Mouse (Mus musculus) spleen, postnatal 0 days (tissue): Measurements from ENCODE around the gene Olfr984. TPM values are rescaled to one million over a fixed set of nuclear protein-coding genes. Genes with fewer than 3 reads are reported as not detected.

Experiments
- polyA plus RNA-seq: library from polyadenylated mRNA; unstranded; fragments of >200 nt; fragmentation: Nextera tagmentation; extraction: Ambion mirVana; gene quantifications from 2 replicates; pipeline ENCODE4 v1.2.1, GENCODE M21; 2015

The Olfr984 gene
- not detected in 2 replicates for polyA plus RNA-seq

DNA sequence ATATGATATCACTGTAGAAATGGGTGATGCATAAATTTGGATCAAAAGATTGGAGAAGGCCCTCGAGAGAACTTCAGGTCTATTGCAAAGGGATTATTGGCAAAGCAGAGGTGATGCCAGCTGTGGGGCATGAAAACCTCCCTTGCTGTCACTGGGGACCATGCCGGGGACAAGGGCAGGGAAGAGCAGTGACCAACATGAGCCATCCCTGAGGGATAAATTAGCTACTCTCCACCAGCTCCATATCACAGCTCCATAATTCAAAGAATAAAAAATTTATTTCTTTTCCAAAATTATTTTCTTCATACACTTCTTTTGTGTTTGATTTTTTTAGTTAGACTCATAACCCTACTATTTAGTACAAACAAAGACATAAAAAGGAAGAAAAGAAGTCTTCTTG, at the start of gene Olfr984:
Gene Olfr984, minus strand, starts transcription at position 101 of the 400 bp plus-strand sequence.

DNA sequence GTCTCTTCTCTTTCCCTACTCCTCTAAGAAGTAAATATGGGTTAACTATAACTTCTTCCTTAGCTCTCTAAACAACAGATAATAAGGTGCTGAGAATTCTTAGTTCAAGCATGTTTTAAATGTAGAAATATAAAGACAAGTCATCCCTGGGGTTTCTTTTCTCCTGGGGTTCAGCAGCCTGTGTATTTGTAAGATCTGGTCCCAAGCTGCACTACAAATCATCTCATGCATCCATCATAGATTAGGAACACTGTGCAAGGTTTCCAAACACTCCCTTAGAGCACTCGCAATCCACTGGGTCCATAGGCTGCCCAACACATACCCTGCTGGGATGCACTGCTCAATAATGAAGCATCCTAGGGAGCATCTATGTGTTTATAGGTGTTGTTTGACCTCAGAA, 16.1 kb upstream of the Olfr984 start, which contains the start of gene Olfr985:
Gene Olfr985, minus strand, starts transcription at position 101 of the 400 bp plus-strand sequence.

DNA sequence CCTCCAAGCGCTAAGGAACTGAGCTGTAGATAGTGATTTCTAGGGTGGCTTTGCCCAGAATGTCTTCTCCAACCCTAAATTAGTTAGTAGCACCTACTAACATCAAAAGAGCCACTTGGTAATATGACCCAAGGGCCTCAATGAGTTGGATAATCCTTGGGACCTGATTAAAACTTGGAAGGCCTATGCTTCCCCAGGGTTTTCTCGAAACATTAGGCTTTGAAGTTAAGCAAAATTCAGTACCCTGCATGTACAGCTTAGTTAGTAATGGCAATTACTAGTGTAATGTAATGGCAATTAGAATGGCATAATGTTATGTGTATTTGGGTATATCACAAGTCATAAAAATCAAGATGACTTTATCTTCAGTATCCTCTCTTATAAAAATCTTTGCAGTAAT, 20.5 kb downstream of the Olfr984 start, which contains the start of gene Olfr983:
Gene Olfr983, minus strand, starts transcription at position 101 of the 400 bp plus-strand sequence.

DNA sequence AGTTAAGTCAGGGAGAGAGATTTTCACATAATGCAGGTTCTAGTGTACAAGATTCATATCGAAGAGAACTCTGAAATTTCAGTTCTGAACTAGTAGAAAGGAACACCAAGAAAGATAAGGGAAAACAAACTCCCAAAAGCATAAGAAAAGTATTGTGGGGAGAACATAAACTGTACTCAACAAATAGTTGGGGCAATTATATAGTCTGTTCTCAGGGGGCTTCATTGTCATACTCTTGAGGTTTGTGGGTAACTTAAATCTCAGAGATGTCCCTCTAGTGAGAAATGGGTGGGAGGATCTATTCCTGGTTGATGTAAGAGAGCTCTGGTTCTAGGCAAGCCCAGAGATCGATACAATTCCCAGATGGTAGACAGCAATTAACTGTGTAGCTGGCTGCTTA, 40.5 kb downstream of the Olfr984 start, which contains the start of gene Olfr982:
Gene Olfr982, plus strand, starts transcription at position 301 of the 400 bp plus-strand sequence.

Other genes starting within 250 kb of the Olfr984 start
- not detected in 2 replicates for gene Olfr972, start 247.8 kb downstream of the Olfr984 start, polyA plus RNA-seq
- not detected in 2 replicates for gene Olfr229, start 206.9 kb downstream of the Olfr984 start, polyA plus RNA-seq
- not detected in 2 replicates for gene Olfr974, start 176.7 kb downstream of the Olfr984 start, polyA plus RNA-seq
- gene Olfr975, start 162.2 kb downstream of the Olfr984 start, polyA plus RNA-seq = not detected in 2 replicates
- gene Olfr976, start 153.1 kb downstream of the Olfr984 start, polyA plus RNA-seq = not detected in 2 replicates
- not detected in 2 replicates for gene Olfr978, start 122.1 kb downstream of the Olfr984 start, polyA plus RNA-seq
- gene Olfr979, start 110.7 kb downstream of the Olfr984 start, polyA plus RNA-seq = not detected in 2 replicates
- gene Olfr980, start 104.6 kb downstream of the Olfr984 start, polyA plus RNA-seq = not detected in 2 replicates
- not detected in 2 replicates for gene Olfr981, start 92.7 kb downstream of the Olfr984 start, polyA plus RNA-seq
- gene Olfr982, start 40.4 kb downstream of the Olfr984 start, polyA plus RNA-seq = not detected in 2 replicates
- not detected in 2 replicates for gene Olfr983, start 20.6 kb downstream of the Olfr984 start, polyA plus RNA-seq
- gene Olfr985, start 16.0 kb upstream of the Olfr984 start, polyA plus RNA-seq = not detected in 2 replicates
- not detected in 2 replicates for gene Tmem225, start 33.9 kb upstream of the Olfr984 start, polyA plus RNA-seq
- gene Olfr986, start 66.7 kb upstream of the Olfr984 start, polyA plus RNA-seq = not detected in 2 replicates
- 0.90 and 1.0 TPM in 2 replicates for gene Zfp202, start 78.1 kb upstream of the Olfr984 start, polyA plus RNA-seq
- 0.25 and 0.50 TPM in 2 replicates for gene Scn3b, start 155.0 kb upstream of the Olfr984 start, polyA plus RNA-seq